Mouse (Mus musculus) kidney, adult 2 months (tissue): ENCODE measurements around the gene Ubb. TPM values are rescaled to one million over a fixed set of nuclear protein-coding genes. Genes with fewer than 3 reads are reported as not detected.

ENCODE experiments used
- DNase-seq: peaks from one replicate; pipeline ENCODE4 v3.0.0; 2021
- H3K27ac ChIP-seq: fragments of 200-500 bp; 2 replicates; pipeline ENCODE4 v1.5.1; 2012; ENCODE audit warnings: low read depth, low read length, control low read depth, inconsistent platforms; ENCODE audit not compliant: insufficient read depth
- H3K27me3 ChIP-seq: fragments of 200-500 bp; replicated peaks from 2 replicates; pipeline ENCODE4 v1.6.1; 2012; ENCODE audit warnings: mild to moderate bottlenecking, moderate library complexity, low read length, inconsistent platforms; ENCODE audit not compliant: control insufficient read depth, insufficient read depth
- H3K36me3 ChIP-seq: fragments of 200-500 bp; 2 replicates; pipeline ENCODE4 v1.6.1; 2012; ENCODE audit warnings: mild to moderate bottlenecking, moderate library complexity, low read length, inconsistent platforms; ENCODE audit not compliant: control insufficient read depth, insufficient read depth
- H3K4me1 ChIP-seq: fragments of 200-500 bp; 2 replicates; pipeline ENCODE4 v1.6.1; 2011; ENCODE audit warnings: low read length; ENCODE audit not compliant: control insufficient read depth, insufficient read depth
- H3K4me3 ChIP-seq: fragments of 200-500 bp; 2 replicates; pipeline ENCODE4 v1.5.1; 2011; ENCODE audit warnings: mild to moderate bottlenecking, low read depth, low read length, control low read depth; ENCODE audit not compliant: insufficient read depth
- CTCF ChIP-seq: fragments of 200-500 bp; conservative IDR thresholded peaks from 2 replicates; pipeline ENCODE4 v1.5.1; 2011; ENCODE audit warnings: low read depth, mild to moderate bottlenecking, control low read depth, low read length, moderate library complexity, mixed read lengths; ENCODE audit not compliant: insufficient read depth, insufficient read length
- POLR2A ChIP-seq: fragments of 200-500 bp; IDR thresholded peaks from one replicate; pipeline ENCODE4 v1.6.1; 2011; ENCODE audit warnings: low read depth, low read length, control low read depth
- WGBS: fragments of 180-500 bp; shearing (Covaris S2); methylation state at CpG from one replicate; pipeline ENCODE4 v1.1.7; 2018; 5-methylcytosine and 5-hydroxymethylcytosine counted together
- polyA plus RNA-seq: library from polyadenylated mRNA; depleted of rRNA; stranded (reverse); fragments of >200 nt; gene quantifications from 2 replicates; pipeline ENCODE4 v1.2.3, GENCODE M21; 2012

Gene Ubb
- polyA plus RNA-seq, 1 experiment, result 1,891 TPM

GRCm38 (mm10) chr11:62558152-62558551, 7.2 kb downstream of the Ubb start:
- Histone ChIP-seq H3K4me3 (no peak overlapping the region), H3K4me1 (peaks cover 32% of the 10 kb centered on the region), H3K27me3 (no peaks in the 10 kb centered on the region), H3K27ac (peak overlapping the region; percentile 81), H3K36me3 (peaks cover 10% of the 10 kb centered on the region; the same call in 1 of the 2 replicates)
- 60% methylated on average over 2 of the region's 2 CpGs for WGBS
- DNase-seq, result no peak
- TF ChIP-seq POLR2A (no peak), CTCF (no peak)

- H3K4me1 ChIP-seq, result peaks cover 29% of the 10 kb centered on the region
- peak overlapping the region; percentile 81 for H3K27ac ChIP-seq
- 15% methylated on average over 6 of the region's 6 CpGs for WGBS
- TF ChIP-seq POLR2A, result no peak
- TF ChIP-seq CTCF, result no peak
- H3K36me3 ChIP-seq, result peaks cover 2% of the 10 kb centered on the region; the same call in 1 of the 2 replicates
- H3K4me3 ChIP-seq, result no peak overlapping the region
- no peaks in the 10 kb centered on the region for H3K27me3 ChIP-seq
- peak; percentile 95 for DNase-seq
These were observed 8.1 kb downstream of the Ubb start for GRCm38 (mm10) chr11:62558961-62559646.

- H3K36me3 ChIP-seq, result no peaks in the 10 kb centered on the region
- DNase-seq, result no peak
- no peak for TF ChIP-seq CTCF
- no peak for TF ChIP-seq POLR2A
- peaks cover 16% of the 10 kb centered on the region for H3K4me1 ChIP-seq
- 54% methylated on average over 43 of the region's 43 CpGs for WGBS
- peak overlapping the region; percentile 46; the same call in 1 of the 2 replicates for H3K4me3 ChIP-seq
- no peaks in the 10 kb centered on the region for H3K27me3 ChIP-seq
- no peak overlapping the region for H3K27ac ChIP-seq
These were observed 9.6 kb downstream of the Ubb start for GRCm38 (mm10) chr11:62560463-62561016.

GRCm38 (mm10) chr11:62563590-62563989, 12.6 kb downstream of the Ubb start:
- H3K27ac ChIP-seq, result no peak overlapping the region
- TF ChIP-seq CTCF, result no peak
- TF ChIP-seq POLR2A, result no peak
- H3K27me3 ChIP-seq, result no peaks in the 10 kb centered on the region
- peaks cover 13% of the 10 kb centered on the region for H3K4me1 ChIP-seq
- no peak overlapping the region for H3K4me3 ChIP-seq
- DNase-seq, result no peak
- H3K36me3 ChIP-seq, result no peaks in the 10 kb centered on the region
- 91% methylated on average over 2 of the region's 2 CpGs for WGBS

- no peaks in the 10 kb centered on the region for H3K36me3 ChIP-seq
- no peak for DNase-seq
- H3K27me3 ChIP-seq, result no peaks in the 10 kb centered on the region
- H3K4me1 ChIP-seq, result peaks cover 4% of the 10 kb centered on the region; the same call in 1 of the 2 replicates
- TF ChIP-seq CTCF (no peak), POLR2A (no peak)
- no peak overlapping the region for H3K4me3 ChIP-seq
- H3K27ac ChIP-seq, result no peak overlapping the region
- WGBS, result 55% methylated on average over 7 of the region's 7 CpGs
These were observed 14.8 kb downstream of the Ubb start for GRCm38 (mm10) chr11:62565747-62566146.

- no peak for TF ChIP-seq CTCF
- no peak for TF ChIP-seq POLR2A
- no peak for DNase-seq
- WGBS, result 34% methylated on average over 1 of the region's 1 CpGs
- no peak overlapping the region for H3K27ac ChIP-seq
- no peak overlapping the region for H3K4me3 ChIP-seq
- H3K4me1 ChIP-seq, result peaks cover 4% of the 10 kb centered on the region; the same call in 1 of the 2 replicates
- H3K36me3 ChIP-seq, result no peaks in the 10 kb centered on the region
- no peaks in the 10 kb centered on the region for H3K27me3 ChIP-seq
These were observed 15.2 kb downstream of the Ubb start for GRCm38 (mm10) chr11:62566211-62566610.

GRCm38 (mm10) chr11:62568300-62568699, 17.3 kb downstream of the Ubb start:
- Histone ChIP-seq H3K27me3 (no peaks in the 10 kb centered on the region), H3K4me3 (no peak overlapping the region), H3K4me1 (peaks cover 4% of the 10 kb centered on the region; the same call in 1 of the 2 replicates), H3K36me3 (no peaks in the 10 kb centered on the region), H3K27ac (no peak overlapping the region)
- TF ChIP-seq POLR2A, result no peak
- TF ChIP-seq CTCF, result no peak
- WGBS, result 83% methylated on average over 3 of the region's 3 CpGs
- no peak for DNase-seq
